Mouse (Mus musculus) CD4-positive naive resting alpha-beta T cell, adult 57 days (primary cell): ENCODE results near the gene Tpsb2. TPM values are rescaled to one million over a fixed set of nuclear protein-coding genes. Genes with fewer than 3 reads are reported as not detected.

ENCODE experiments used
- total RNA-seq: library from RNA; stranded (reverse); gene quantifications from one replicate; pipeline ENCODE4 v1.2.4, GENCODE M21; 2023

Gene Tpsb2
- not detected for total RNA-seq

GRCm38 (mm10) chr17:25366005-25366404 lies at the start of gene Tpsb2:
TSS of gene Tpsb2 (plus strand) at chr17:25366305.

GRCm38 (mm10) chr17:25318354-25318753 lies 47.8 kb upstream of the Tpsb2 start, which contains the start of gene Prss29:
TSS of gene Prss29 (plus strand) at chr17:25318654.

GRCm38 (mm10) chr17:25345462-25345861 lies 20.6 kb upstream of the Tpsb2 start, which contains the start of gene Tpsab1:
TSS of gene Tpsab1 (minus strand) at chr17:25345562.

GRCm38 (mm10) chr17:25368973-25369372 lies 2.9 kb downstream of the Tpsb2 start, which contains the start of gene Tpsg1:
TSS of gene Tpsg1 (plus strand) at chr17:25369273.

Other genes starting within 250 kb of the Tpsb2 start
- not detected for gene Ptx4, start 245.5 kb upstream of the Tpsb2 start, total RNA-seq
- 30.3 TPM for gene Clcn7, start 232.9 kb upstream of the Tpsb2 start, total RNA-seq
- 0.38 TPM for gene Ccdc154, start 203.8 kb upstream of the Tpsb2 start, total RNA-seq
- not detected for gene Gm38655, start 190.8 kb upstream of the Tpsb2 start, total RNA-seq
- 15.1 TPM for gene BC003965, start 181.8 kb upstream of the Tpsb2 start, total RNA-seq
- gene Unkl, start 177.9 kb upstream of the Tpsb2 start, total RNA-seq = 88.2 TPM
- gene Gnptg, start 126.2 kb upstream of the Tpsb2 start, total RNA-seq = 43.8 TPM
- gene Tsr3, start 126.1 kb upstream of the Tpsb2 start, total RNA-seq = 21.1 TPM
- 6.6 TPM for gene Baiap3, start 109.9 kb upstream of the Tpsb2 start, total RNA-seq
- gene Ube2i, start 91.7 kb upstream of the Tpsb2 start, total RNA-seq = 415 TPM
- gene Prss34, start 67.9 kb upstream of the Tpsb2 start, total RNA-seq = 3.5 TPM
- not detected for gene Prss28, start 57.7 kb upstream of the Tpsb2 start, total RNA-seq
- not detected for gene Prss29, start 47.7 kb upstream of the Tpsb2 start, total RNA-seq
- gene Tpsab1, start 20.7 kb upstream of the Tpsb2 start, total RNA-seq = not detected
- gene Tpsg1, start 3.0 kb downstream of the Tpsb2 start, total RNA-seq = not detected
- gene Cacna1h, start 67.5 kb downstream of the Tpsb2 start, total RNA-seq = 0.74 TPM
- gene Tekt4, start 88.3 kb downstream of the Tpsb2 start, total RNA-seq = not detected
- not detected for gene Sstr5, start 131.0 kb downstream of the Tpsb2 start, total RNA-seq
- 0.30 TPM for gene Sox8, start 204.4 kb downstream of the Tpsb2 start, total RNA-seq
- 28.7 TPM for gene Lmf1, start 212.8 kb downstream of the Tpsb2 start, total RNA-seq